Mouse (Mus musculus) heart, adult 2 months (tissue): ENCODE data around the gene Clip2. TPM values are rescaled to one million over a fixed set of nuclear protein-coding genes. Genes with fewer than 3 reads are reported as not detected.
"Not testable (repeated sequence)": the region's sequence is repeated elsewhere in the genome, so short reads cannot be mapped to it uniquely, and the experiment has no call there.

Experiments
- DNase-seq, 2 experiments: peaks; one replicate each; pipeline ENCODE4 v3.0.0; 2021
- H3K27ac ChIP-seq: fragments of 200-600 bp; 2 replicates; pipeline ENCODE4 v1.8.1; 2022
- H3K27me3 ChIP-seq: fragments of 200-500 bp; 2 replicates; pipeline ENCODE4 v1.6.1; 2012; ENCODE audit warnings: mild to moderate bottlenecking, low read length, inconsistent platforms, mixed read lengths; ENCODE audit not compliant: control insufficient read depth, insufficient read depth
- H3K36me3 ChIP-seq: fragments of 200-500 bp; 2 replicates; pipeline ENCODE4 v1.6.1; 2012; ENCODE audit warnings: low read length, inconsistent platforms; ENCODE audit not compliant: control insufficient read depth, insufficient read depth
- H3K4me1 ChIP-seq: fragments of 200-500 bp; 2 replicates; pipeline ENCODE4 v1.6.1; 2011; ENCODE audit warnings: low read length; ENCODE audit not compliant: control insufficient read depth, insufficient read depth
- H3K4me3 ChIP-seq: fragments of 200-600 bp; 2 replicates; pipeline ENCODE4 v1.8.1; 2022
- H3K79me2 ChIP-seq: fragments of 200-500 bp; replicated peaks from 2 replicates; pipeline ENCODE4 v1.6.1; 2012; ENCODE audit warnings: mild to moderate bottlenecking, inconsistent platforms, low read length, moderate library complexity, mixed read lengths; ENCODE audit not compliant: control insufficient read depth, insufficient read depth
- H3K9ac ChIP-seq: fragments of 200-500 bp; 2 replicates; pipeline ENCODE4 v1.6.1; 2012; ENCODE audit warnings: low read depth, mild to moderate bottlenecking, control low read depth, inconsistent platforms, low read length, mixed read lengths
- CTCF ChIP-seq: fragments of 200-600 bp; IDR thresholded peaks from 2 replicates; pipeline ENCODE4 v1.8.1; 2022; ENCODE audit warnings: antibody characterized with exemption, mild to moderate bottlenecking, moderate library complexity
- EP300 ChIP-seq: fragments of 200-500 bp; IDR thresholded peaks from 2 replicates; pipeline ENCODE4 v1.6.1; 2011; ENCODE audit warnings: low read depth, low read length, control low read depth; ENCODE audit not compliant: insufficient read depth
- POLR2A ChIP-seq: fragments of 200-500 bp; IDR thresholded peaks from 2 replicates; pipeline ENCODE4 v1.6.1; 2011; ENCODE audit warnings: mild to moderate bottlenecking, low read depth, low read length, control low read depth; ENCODE audit not compliant: insufficient read depth
- WGBS: fragments of 180-500 bp; shearing (Covaris S2); methylation state at CpG from one replicate; pipeline ENCODE4 v1.1.7; 2018; 5-methylcytosine and 5-hydroxymethylcytosine counted together
- intact Hi-C: fragments of 180-260 bp; cut with DNase I; formaldehyde crosslinking; loops from one replicate; pipeline ENCODE4 v1.15.1; 2025
- polyA plus RNA-seq: library from polyadenylated mRNA; depleted of rRNA; stranded (reverse); fragments of >200 nt; gene quantifications from 2 replicates; pipeline ENCODE4 v1.2.3, GENCODE M21; 2012
- total RNA-seq, 2 experiments: library from RNA; stranded (reverse); gene quantifications; 2 replicates each; pipeline ENCODE4 v1.2.3; 2021

Clip2 gene
- total and polyA plus RNA-seq, 3 experiments = 6.2 to 8.0 (median 7.0) TPM

DNA sequence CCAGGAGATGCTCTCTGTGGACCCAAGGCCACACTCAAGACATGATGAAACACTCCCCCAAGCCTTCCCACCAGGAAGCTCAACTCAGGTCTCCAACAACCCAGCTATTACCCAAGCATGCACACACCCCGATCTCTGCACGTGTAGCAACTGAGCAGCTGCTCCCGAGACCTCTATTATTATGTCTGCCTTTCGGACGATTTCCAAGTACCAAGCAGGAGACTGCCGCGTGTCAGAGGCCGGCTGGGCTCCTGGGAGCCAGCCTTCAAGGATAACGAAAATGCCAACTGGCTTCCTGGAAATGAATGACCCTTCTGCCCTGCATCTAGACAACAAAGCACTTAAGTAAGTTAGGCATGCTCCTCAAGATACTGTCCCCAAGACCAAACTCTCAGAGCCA, 97.8 kb downstream of the Clip2 start:
- TF ChIP-seq CTCF (no peak), EP300 (0 out of 2 replicates have a peak, but pooled peaks have one; percentile 20), POLR2A (no peak)
- 19% methylated on average over 9 of the region's 9 CpGs for WGBS
- Histone ChIP-seq H3K9ac (no peak overlapping the region), H3K4me3 (no peak overlapping the region), H3K4me1 (peaks cover 5% of the 10 kb centered on the region), H3K79me2 (no peaks in the 10 kb centered on the region; the same call in 1 of the 2 replicates), H3K27ac (peak overlapping the region; percentile 18; the same call in 1 of the 2 replicates), H3K27me3 (no peaks in the 10 kb centered on the region), H3K36me3 (no peaks in the 10 kb centered on the region)
- intact Hi-C loops = loop anchor here (2.0 kb wide), 1 partner anchor 18 kb away; no protein-coding TSS in a partner anchor
- peak; percentile 40 to 48 for DNase-seq

DNA sequence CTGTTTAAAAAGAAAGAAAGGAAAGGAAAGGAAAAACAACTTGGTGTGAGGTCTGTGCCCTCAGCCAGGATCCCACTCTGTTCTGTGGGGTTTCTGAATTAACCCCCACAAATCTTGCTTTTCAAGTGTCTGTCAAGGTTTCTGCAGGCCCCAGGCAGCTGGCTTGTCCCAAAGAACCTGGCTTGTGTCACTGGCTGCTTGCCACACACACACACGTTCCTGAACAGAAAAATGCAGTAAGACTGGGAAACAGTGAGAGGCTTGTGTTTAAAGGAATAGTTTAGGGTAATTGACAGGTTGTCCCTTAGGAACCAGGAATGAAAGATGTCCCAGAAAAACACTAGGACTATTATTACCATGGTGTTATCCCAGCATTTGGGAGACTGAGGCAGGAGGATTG, 98.7 kb downstream of the Clip2 start:
- no peak overlapping the region for H3K9ac ChIP-seq
- DNase-seq = no peak
- H3K27ac ChIP-seq = no peak overlapping the region
- no peak overlapping the region for H3K4me3 ChIP-seq
- TF ChIP-seq POLR2A (no peak), CTCF (no peak)
- no peaks in the 10 kb centered on the region for H3K27me3 ChIP-seq
- H3K4me1 ChIP-seq = peaks cover 5% of the 10 kb centered on the region
- intact Hi-C loops = no loop called here
- H3K36me3 ChIP-seq = no peaks in the 10 kb centered on the region
- 15% methylated on average over 1 of the region's 1 CpGs for WGBS
- no peaks in the 10 kb centered on the region; the same call in 1 of the 2 replicates for H3K79me2 ChIP-seq

DNA sequence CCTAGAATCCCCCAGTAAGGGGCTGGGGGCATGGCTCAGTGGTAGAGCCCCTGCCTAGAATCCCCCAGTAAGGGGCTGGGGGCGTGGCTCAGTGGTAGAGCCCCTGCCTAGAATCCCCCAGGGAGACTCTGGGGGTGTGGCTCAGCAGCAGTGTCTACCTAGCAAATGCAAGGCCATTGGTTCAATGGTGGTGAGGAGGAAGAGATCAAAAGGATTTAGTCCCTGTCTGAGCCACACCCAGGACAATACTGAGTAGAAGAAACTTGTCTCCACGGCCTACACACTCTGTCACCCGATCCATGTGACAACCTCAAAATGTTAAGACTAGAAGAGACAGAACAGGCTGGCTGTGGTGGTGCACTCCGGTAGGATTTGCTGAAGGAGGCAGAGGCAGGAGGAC, 105.5 kb downstream of the Clip2 start:
- not testable (repeated sequence) for H3K36me3 ChIP-seq, H3K4me3 ChIP-seq

GRCm38 (mm10) chr5:134445895-134446294, 106.3 kb downstream of the Clip2 start:
- no peak for DNase-seq
- 24% methylated on average over 10 of the region's 10 CpGs for WGBS

More for the DNA sequence above, 105.5 kb downstream of the Clip2 start:
- WGBS = 94% methylated on average over 4 of the region's 4 CpGs
- H3K27ac ChIP-seq, DNase-seq, H3K4me1 ChIP-seq, H3K9ac ChIP-seq, intact Hi-C loops, H3K27me3 ChIP-seq, H3K79me2 ChIP-seq: not testable (repeated sequence)

GRCm38 (mm10) chr5:134445208-134445831, 106.9 kb downstream of the Clip2 start:
- no peak overlapping the region for H3K27ac ChIP-seq
- intact Hi-C loops = no loop called here
- TF ChIP-seq POLR2A = no peak
- no peak for TF ChIP-seq CTCF
- no peak for TF ChIP-seq EP300
- no peak for DNase-seq
- no peaks in the 10 kb centered on the region for H3K36me3 ChIP-seq
- H3K4me1 ChIP-seq = peaks cover 7% of the 10 kb centered on the region; the same call in 1 of the 2 replicates
- 40% methylated on average over 10 of the region's 10 CpGs for WGBS
- no peak overlapping the region for H3K4me3 ChIP-seq
- H3K27me3 ChIP-seq = no peaks in the 10 kb centered on the region
- H3K79me2 ChIP-seq = no peaks in the 10 kb centered on the region; the same call in 1 of the 2 replicates
- H3K9ac ChIP-seq = no peak overlapping the region

More at GRCm38 (mm10) chr5:134445895-134446294, 106.3 kb downstream of the Clip2 start:
- H3K9ac ChIP-seq = no peak overlapping the region
- no peaks in the 10 kb centered on the region; the same call in 1 of the 2 replicates for H3K79me2 ChIP-seq
- intact Hi-C loops = no loop called here
- TF ChIP-seq POLR2A (no peak), EP300 (no peak), CTCF (no peak)
- no peak overlapping the region for H3K4me3 ChIP-seq
- H3K27ac ChIP-seq = no peak overlapping the region
- no peaks in the 10 kb centered on the region for H3K27me3 ChIP-seq
- no peaks in the 10 kb centered on the region for H3K36me3 ChIP-seq
- H3K4me1 ChIP-seq = peaks cover 5% of the 10 kb centered on the region; the same call in 1 of the 2 replicates

DNA sequence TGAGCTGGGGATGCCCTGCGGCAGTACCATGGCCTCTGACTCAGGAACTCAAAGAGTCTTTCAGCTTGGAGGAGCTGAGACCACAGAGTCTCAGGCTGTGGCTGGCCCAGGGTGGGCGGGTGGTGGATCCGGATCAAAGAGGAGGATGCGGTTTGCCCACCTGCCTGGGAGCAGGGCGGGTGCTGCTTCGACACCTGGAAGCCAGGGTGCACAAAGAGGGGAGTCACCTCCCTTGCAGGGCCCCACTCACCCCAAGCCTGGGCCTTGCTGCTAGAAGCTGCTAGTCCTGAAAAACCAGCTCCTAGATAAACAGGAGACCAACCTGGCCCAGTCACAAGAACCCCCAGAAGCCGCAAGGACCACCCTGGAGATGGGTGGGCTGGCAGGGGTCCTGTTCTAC, 107.8 kb downstream of the Clip2 start:
- peak in 1 of 2 experiments; percentile 16 for DNase-seq
- no peaks in the 10 kb centered on the region for H3K36me3 ChIP-seq
- no peak for TF ChIP-seq EP300
- no peak for TF ChIP-seq POLR2A
- no peak for TF ChIP-seq CTCF
- no peak overlapping the region for H3K4me3 ChIP-seq
- intact Hi-C loops = no loop called here
- H3K79me2 ChIP-seq = peaks cover 2% of the 10 kb centered on the region; the same call in 1 of the 2 replicates
- no peak overlapping the region for H3K27ac ChIP-seq
- WGBS = 98% methylated on average over 7 of the region's 7 CpGs
- no peak overlapping the region for H3K9ac ChIP-seq
- no peaks in the 10 kb centered on the region for H3K27me3 ChIP-seq
- H3K4me1 ChIP-seq = peaks cover 11% of the 10 kb centered on the region
